Mouse (Mus musculus): ENCODE results near the gene Rgs21.

DNA sequence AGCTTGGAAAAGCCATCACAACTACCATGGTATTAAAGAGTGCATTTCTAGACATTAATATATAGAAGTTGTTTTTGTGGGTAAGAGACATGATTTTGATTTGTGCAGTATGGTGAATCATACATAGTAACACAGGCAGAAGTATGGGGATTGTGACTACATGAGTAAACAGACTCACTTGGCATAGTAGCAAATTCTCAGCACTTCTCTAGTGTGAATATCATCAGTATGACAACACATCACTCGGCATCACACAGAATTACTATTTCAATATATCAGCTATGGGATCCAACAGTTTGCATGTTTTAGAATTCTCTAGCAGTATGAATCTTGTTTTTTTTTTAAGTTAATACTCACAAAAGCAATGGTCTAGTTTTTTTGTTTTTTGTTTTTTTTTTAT, 36.6 kb upstream of the Rgs21 start:
- no peak for TF ChIP-seq ZNF384 (IDR thresholded peaks at IDR 0.05; ENCODE audit: low read depth, low read length)
- no peak for TF ChIP-seq HCFC1 (IDR thresholded peaks at IDR 0.05; ENCODE audit: borderline replicate concordance, insufficient read depth, low read length)
- no peak for TF ChIP-seq MAFK (IDR thresholded peaks at IDR 0.05; ENCODE audit: insufficient read depth, low read depth, low read length)
